Mouse (Mus musculus) gastrocnemius, postnatal 4 days (tissue): Measurements from ENCODE around the gene Izumo1. TPM values are rescaled to one million over a fixed set of nuclear protein-coding genes. Genes with fewer than 3 reads are reported as not detected.

Experiments
- DNase-seq, 2 experiments: peaks; one replicate each; pipeline ENCODE4 v3.0.0; 2021 to 2022; ENCODE audit warnings: low spot score in 2 of 2, mixed read lengths in 2 of 2
- long read RNA-seq, 2 experiments: library from polyadenylated mRNA; stranded (forward); transcript quantifications; one replicate each; pipeline ENCODE4 v2.0.0; 2021
- total RNA-seq, 2 experiments: library from RNA; stranded (reverse); gene quantifications; 2 replicates each; pipeline ENCODE4 v1.2.3; 2021

Izumo1 gene
- total RNA-seq, result under 1 TPM; 0.34 to 0.36 TPM
- long read RNA-seq, experiment 1, result 0 reads
- long read RNA-seq, experiment 2, result 0 reads

GRCm38 (mm10) chr7:45621443-45621842 lies at the start of gene Izumo1:
TSS of gene Izumo1 (plus strand) at chr7:45621811.
- DNase-seq, result no peak

- no peak for DNase-seq
Observed at GRCm38 (mm10) chr7:45571966-45572365, 49.6 kb upstream of the Izumo1 start.

- DNase-seq, result no peak
Observed at GRCm38 (mm10) chr7:45573954-45574353, 47.7 kb upstream of the Izumo1 start.

GRCm38 (mm10) chr7:45574472-45575379 lies 46.9 kb upstream of the Izumo1 start:
- DNase-seq, result no peak

GRCm38 (mm10) chr7:45585923-45586322 lies 35.7 kb upstream of the Izumo1 start:
- DNase-seq, result no peak

- DNase-seq, result no peak
Observed at GRCm38 (mm10) chr7:45587631-45588592, 33.7 kb upstream of the Izumo1 start.

- DNase-seq, result peak; percentile 75 to 94
Observed at GRCm38 (mm10) chr7:45589173-45589572, 32.4 kb upstream of the Izumo1 start.

GRCm38 (mm10) chr7:45589898-45590297 lies 31.7 kb upstream of the Izumo1 start:
- DNase-seq, result no peak

- DNase-seq, result no peak
Observed at GRCm38 (mm10) chr7:45590874-45591273, 30.7 kb upstream of the Izumo1 start.

GRCm38 (mm10) chr7:45591880-45592279 lies 29.7 kb upstream of the Izumo1 start:
- no peak for DNase-seq

- peak in 1 of 2 experiments; percentile 58 for DNase-seq
Observed at GRCm38 (mm10) chr7:45593118-45593815, 28.3 kb upstream of the Izumo1 start.

- DNase-seq, result no peak
Observed at GRCm38 (mm10) chr7:45595176-45595575, 26.4 kb upstream of the Izumo1 start.

- no peak for DNase-seq
Observed at GRCm38 (mm10) chr7:45596107-45596506, 25.5 kb upstream of the Izumo1 start.

GRCm38 (mm10) chr7:45597013-45597412 lies 24.6 kb upstream of the Izumo1 start:
- DNase-seq, result no peak

- DNase-seq, result peak in 1 of 2 experiments; percentile 16
Observed at GRCm38 (mm10) chr7:45597527-45597926, 24.1 kb upstream of the Izumo1 start.

GRCm38 (mm10) chr7:45598960-45599879 lies 22.4 kb upstream of the Izumo1 start:
- no peak for DNase-seq

- no peak for DNase-seq
Observed at GRCm38 (mm10) chr7:45605704-45606289, 15.8 kb upstream of the Izumo1 start.

- no peak for DNase-seq
Observed at GRCm38 (mm10) chr7:45609511-45609910, 12.1 kb upstream of the Izumo1 start.

GRCm38 (mm10) chr7:45616277-45616676 lies 5.3 kb upstream of the Izumo1 start:
- no peak for DNase-seq
